Mouse (Mus musculus) E14TG2a.4 (cell line): ENCODE data around the gene Irs1.

Source experiments
- CTCF ChIP-seq: conservative IDR thresholded peaks from 2 replicates; pipeline ENCODE4 v1.5.1; 2014; ENCODE audit warnings: low read length
- NANOG ChIP-seq: IDR thresholded peaks from 2 replicates; pipeline ENCODE4 v1.6.1; 2014; ENCODE audit warnings: borderline replicate concordance, low read length, mixed read lengths

DNA sequence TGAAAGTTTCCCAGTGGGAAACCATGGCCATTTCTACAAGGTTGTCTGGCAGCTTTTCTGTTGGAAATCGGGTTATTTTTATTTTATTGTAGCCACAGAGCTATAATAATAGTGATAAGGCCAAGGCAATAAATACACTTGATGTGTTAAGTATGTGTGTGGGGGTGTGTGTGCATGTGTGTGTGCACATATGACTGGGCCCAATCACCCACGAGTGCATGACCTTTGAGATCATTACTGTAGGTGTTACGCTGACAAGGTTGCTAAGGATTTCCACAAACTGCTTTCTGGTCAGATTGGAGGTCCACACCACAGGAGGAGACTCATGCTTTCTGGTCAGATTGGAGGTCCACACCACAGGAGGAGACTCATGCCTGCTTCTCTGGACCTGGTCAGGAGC lies 43.3 kb upstream of the Irs1 start:
- no peak for TF ChIP-seq CTCF
- no peak for TF ChIP-seq NANOG
